Mouse (Mus musculus) liver, postnatal 0 days (tissue): ENCODE data around the gene Esyt1.

Experiments used
- CTCF ChIP-seq: sonication (generic); IDR thresholded peaks from 2 replicates; pipeline ENCODE4 v1.5.1; 2016; ENCODE audit warnings: antibody characterized with exemption, low read depth
- EP300 ChIP-seq: IDR thresholded peaks from 2 replicates; pipeline ENCODE4 v1.6.1; 2016; ENCODE audit warnings: antibody characterized with exemption, low read depth, mild to moderate bottlenecking

DNA sequence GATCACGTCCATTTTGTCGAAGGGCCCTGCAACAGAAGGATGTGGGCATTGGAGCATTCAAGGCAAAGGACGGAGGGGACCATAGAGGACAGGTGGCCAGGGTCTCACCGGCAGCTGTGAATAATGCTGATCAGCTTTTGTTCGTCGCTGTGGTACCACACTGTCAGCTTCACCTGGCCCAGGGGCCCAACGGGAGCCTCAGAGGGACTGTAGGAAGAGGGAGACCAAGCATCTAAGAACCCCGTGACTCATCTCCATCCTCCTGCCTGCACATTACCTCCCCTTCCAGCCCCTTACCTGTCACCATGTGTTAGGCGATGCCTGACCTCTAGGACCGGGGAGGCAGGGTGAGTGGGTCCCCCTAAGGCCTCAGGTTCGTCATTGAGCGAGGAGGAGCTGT is 13.9 kb downstream of the Esyt1 start:
- TF ChIP-seq CTCF (no peak), EP300 (no peak)
